Mouse (Mus musculus) kidney, adult 18-20 months (tissue): Measurements from ENCODE around the gene Zbtb16.

Experiments used
- DNase-seq: peaks from one replicate; pipeline ENCODE4 v3.0.0; 2021

The Zbtb16 gene

GRCm38 (mm10) chr9:48725161-48725560 lies 110.9 kb downstream of the Zbtb16 start:
- DNase-seq: no peak

DNA sequence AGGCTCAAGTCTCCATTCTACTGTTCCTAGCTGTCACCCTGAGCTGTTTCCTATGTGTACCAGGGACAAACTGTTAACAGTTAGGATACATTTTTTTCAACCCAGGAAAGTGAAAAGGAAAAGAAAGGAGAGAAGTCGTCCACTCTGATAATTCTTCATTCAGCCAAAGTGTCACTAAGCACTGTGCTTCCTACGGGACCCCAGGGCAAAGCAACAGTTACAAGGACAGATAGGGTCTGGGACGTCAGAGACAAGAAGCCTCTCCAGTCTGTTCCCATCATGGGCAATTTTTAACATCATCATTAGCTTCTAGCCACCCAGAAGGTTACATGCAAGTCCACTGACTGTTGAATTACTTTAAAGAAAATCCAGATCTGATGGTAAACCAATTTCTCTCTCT lies 111.3 kb downstream of the Zbtb16 start:
- no peak for DNase-seq

DNA sequence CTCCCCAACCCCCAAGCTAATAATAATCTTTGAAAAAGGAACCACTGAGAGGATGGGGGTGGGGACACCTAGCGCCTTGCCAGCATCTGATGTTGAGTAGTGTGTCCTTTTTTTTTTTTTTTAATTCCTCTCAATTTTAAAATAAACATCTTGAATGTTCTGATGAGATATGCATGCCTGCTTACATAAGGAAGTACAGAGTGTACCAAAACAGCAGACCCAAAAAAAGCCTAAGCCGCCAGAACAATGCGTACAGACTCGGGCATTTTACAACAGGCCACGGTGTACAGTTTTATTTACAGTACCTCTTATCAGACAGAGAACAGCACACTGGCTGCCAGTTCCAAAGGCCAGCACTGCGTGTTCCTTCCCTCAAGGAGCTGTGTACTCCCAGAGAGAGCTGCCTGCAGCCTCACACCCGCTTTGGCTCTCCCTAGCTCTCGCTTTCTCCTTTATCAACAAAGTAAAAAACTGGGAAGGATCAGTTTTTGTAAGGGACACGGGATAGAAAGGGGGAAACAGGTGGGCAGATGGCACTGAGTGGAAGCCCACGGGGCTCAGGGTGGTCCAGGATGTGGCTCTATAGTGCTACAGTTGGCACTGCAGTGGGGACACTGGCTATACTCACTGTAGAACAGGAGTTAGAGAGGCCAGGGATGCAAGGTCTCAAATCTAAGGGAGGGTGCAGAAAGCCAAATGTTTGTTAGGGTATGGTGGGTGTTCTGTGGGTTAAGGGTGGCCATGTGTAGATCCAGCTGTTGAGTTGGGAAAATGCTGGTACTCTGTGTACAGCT lies 112.3 kb downstream of the Zbtb16 start:
- DNase-seq: peak; percentile 80

DNA sequence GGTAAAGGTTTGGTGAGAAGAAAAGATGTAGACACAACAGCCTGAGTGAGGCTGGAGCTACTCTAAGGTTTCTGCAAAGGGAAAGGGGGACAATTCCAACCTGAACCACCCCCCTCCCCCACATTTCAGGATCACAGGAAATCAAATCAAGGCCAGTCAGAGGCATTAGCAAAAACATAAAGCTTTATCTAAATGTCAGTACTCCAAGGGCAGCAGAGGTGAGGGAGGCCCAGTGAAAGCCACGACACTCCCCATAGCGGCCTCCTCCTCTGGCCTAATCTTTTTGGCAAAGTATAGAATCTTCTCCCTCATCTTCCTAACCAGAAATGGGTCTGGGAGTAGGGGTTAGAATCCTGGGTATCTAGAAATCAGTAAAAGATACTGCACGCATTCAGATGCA lies 113.0 kb downstream of the Zbtb16 start:
- DNase-seq: no peak

DNA sequence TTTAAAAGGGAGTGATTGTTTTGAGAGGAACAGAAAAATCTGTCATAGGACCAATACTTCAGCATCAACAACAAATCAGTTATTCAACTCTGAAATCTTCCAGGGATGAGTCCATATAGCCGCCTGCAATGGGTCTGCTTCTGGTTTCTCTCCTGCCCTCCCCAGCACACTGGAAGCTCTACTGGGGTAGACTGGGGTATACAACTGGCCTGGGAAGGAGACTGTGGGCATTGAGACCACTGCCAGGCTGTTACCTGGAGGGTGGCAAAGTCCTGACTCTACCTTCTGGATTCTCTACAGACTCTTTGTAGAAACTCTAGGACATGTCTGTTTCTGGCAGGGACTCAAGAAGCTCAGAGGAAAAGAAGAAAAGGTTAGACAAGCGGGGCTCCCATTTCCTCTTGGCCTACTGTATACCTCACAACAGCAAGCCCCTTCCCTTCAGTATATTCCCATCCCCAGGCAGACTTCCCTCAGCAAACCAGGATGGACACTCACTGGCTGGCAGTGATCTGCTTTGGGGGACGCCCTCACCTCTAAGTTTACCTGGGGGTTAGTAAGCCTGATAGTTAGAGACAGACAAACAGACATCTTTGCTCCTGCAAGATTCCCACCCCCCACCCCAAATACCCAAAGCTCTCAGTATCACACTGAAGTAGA lies 113.6 kb downstream of the Zbtb16 start:
- DNase-seq: no peak

- no peak for DNase-seq
Observed at GRCm38 (mm10) chr9:48721655-48722054, 114.4 kb downstream of the Zbtb16 start.

GRCm38 (mm10) chr9:48721172-48721571 lies 114.8 kb downstream of the Zbtb16 start:
- DNase-seq: no peak

GRCm38 (mm10) chr9:48720251-48720963 lies 115.6 kb downstream of the Zbtb16 start:
- no peak for DNase-seq

GRCm38 (mm10) chr9:48719619-48720018 lies 116.4 kb downstream of the Zbtb16 start:
- no peak for DNase-seq

DNA sequence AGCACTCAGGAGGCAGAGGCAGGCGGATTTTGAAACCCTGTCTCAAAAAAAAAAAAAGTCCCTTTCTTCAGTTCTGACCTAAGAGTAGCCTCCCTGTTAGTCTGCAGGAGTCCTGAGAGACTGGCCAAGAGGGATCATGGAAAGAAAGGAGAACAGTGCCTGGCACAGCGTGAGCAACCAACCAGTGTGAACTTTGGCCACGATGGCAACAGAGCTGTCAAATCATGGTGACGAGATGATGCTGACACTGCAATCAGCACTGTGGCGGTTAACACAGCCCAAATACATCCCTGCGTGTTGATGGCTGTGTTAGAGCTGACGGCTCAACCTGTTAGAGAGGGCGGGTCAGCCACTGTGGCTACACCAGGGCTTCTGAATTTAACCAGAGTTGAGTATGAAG lies 119.5 kb downstream of the Zbtb16 start:
- DNase-seq: no peak

- DNase-seq: no peak
Observed at GRCm38 (mm10) chr9:48715042-48715441, 121.0 kb downstream of the Zbtb16 start.

DNA sequence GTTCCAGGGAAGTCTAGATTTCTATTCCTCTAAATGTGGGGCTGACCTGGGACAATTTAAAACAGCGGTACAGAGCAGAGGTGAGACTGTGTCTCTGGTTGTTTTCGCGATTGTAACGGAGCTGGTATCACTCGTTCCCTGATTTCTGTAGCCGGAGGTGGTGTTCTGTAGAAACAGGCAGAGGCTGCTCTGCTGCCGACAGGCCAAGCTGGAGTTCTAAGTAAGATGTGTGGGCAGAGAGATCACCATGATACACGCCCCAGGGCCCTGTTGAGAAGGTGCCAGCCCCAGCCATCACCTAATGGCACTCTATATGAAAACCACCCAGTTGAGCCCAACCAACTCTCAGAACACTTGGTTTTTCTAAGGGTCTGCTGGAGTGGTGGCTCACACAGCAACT lies 122.2 kb downstream of the Zbtb16 start:
- DNase-seq: no peak

GRCm38 (mm10) chr9:48712985-48713765 lies 122.8 kb downstream of the Zbtb16 start:
- DNase-seq: no peak

DNA sequence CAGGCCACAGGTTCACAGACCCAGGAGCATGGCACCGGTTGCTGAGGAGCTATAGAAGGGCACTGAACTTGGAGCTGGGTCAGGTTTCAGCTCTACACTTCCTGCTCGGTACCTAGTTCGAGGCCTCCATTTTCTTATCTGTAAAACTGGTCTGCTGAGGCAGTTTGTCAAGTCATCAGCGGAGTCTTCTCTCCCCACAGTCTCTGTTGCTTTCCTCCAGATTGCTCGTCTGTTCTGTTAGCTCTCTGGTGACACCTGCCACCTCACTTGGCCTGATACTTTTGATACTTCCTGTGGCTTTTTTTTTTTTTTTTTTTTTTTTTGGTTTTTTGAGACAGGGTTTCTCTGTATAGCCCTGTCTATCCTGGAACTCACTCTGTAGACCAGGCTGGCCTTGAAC lies 124.2 kb downstream of the Zbtb16 start:
- DNase-seq: no peak

DNA sequence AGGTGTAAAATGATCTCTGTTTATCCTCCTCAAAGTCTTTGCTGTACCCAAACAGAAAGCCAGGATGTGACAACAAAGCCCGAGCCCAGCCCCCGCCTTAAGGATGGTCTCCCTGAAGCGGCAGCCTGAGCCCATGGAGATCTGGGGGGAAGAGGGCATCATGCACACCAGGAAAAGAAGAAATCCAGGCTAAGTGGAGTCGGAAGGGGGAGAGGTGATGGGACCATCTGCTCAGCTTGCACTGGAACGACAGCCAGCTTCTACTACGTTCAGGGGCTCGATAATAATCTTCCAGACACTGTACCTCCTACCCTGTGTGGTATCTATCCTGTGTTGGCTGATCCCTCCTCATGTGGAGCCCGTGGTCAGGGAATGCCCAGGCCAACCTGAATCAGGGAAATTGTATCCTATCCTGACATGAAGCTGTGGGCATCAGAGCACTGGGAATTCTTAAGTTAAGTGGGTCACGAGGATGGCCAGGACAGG lies 124.7 kb downstream of the Zbtb16 start:
- no peak for DNase-seq

GRCm38 (mm10) chr9:48710355-48711295 lies 125.4 kb downstream of the Zbtb16 start:
- DNase-seq: no peak

- peak; percentile 58 for DNase-seq
Observed at GRCm38 (mm10) chr9:48707824-48708229, 128.2 kb downstream of the Zbtb16 start.

GRCm38 (mm10) chr9:48707134-48707823 lies 128.7 kb downstream of the Zbtb16 start:
- no peak for DNase-seq

- no peak for DNase-seq
Observed at GRCm38 (mm10) chr9:48701296-48701695, 134.7 kb downstream of the Zbtb16 start.

GRCm38 (mm10) chr9:48700871-48701270 lies 135.2 kb downstream of the Zbtb16 start:
- no peak for DNase-seq

DNA sequence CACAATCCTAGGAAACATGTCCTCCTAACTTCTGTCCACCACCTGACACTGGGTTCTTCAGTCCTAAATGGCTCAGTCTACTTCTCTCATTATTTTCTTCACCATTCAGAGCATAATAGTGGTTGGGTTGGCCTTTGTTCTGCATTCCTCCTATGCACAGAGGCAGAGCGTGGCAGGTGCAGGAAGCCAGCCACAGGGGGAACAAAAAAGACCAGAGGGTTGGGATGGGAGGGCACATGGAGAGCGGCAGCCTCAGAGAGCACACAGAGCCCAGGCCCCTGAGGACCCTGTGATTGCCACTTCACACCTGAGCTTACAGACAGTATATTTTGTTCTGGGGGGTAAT lies 138.6 kb downstream of the Zbtb16 start:
- no peak for DNase-seq
